Mouse (Mus musculus) liver, adult 2 months (tissue): ENCODE measurements around the gene Sh3kbp1.

Experiments
- CTCF ChIP-seq: fragments of 200-500 bp; IDR thresholded peaks from 2 replicates; pipeline ENCODE4 v1.5.1; 2011; ENCODE audit warnings: low read depth, low read length, control low read depth
- POLR2A ChIP-seq: fragments of 200-500 bp; IDR thresholded peaks from 2 replicates; pipeline ENCODE4 v1.6.1; 2011; ENCODE audit warnings: low read length, control low read depth; ENCODE audit not compliant: insufficient read depth; ENCODE audit errors: extremely low read depth

DNA sequence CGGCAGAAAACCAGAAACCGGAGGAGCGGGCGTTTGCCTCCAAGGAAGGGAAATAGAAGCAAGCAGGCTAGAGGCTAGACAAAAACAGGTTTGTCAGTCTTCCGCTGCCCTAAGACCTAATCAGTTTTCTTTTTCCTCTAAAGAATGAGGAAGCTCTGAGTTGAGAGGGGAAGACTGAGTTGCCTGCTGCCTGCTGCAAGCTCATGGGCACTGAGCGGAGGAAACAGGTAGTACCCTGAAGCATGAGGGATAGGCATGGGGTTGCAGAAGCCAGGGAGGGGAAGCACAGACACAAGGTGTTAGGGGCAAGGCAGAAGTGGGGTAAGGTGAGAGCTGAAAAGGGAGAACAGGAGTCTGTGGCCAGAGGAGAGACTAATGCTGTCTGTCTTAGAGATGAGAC, 297.7 kb downstream of the Sh3kbp1 start:
- TF ChIP-seq CTCF (no peak), POLR2A (no peak)
